ENCODE assay signal across 14 mouse cellular contexts in the genomic region with DNA sequence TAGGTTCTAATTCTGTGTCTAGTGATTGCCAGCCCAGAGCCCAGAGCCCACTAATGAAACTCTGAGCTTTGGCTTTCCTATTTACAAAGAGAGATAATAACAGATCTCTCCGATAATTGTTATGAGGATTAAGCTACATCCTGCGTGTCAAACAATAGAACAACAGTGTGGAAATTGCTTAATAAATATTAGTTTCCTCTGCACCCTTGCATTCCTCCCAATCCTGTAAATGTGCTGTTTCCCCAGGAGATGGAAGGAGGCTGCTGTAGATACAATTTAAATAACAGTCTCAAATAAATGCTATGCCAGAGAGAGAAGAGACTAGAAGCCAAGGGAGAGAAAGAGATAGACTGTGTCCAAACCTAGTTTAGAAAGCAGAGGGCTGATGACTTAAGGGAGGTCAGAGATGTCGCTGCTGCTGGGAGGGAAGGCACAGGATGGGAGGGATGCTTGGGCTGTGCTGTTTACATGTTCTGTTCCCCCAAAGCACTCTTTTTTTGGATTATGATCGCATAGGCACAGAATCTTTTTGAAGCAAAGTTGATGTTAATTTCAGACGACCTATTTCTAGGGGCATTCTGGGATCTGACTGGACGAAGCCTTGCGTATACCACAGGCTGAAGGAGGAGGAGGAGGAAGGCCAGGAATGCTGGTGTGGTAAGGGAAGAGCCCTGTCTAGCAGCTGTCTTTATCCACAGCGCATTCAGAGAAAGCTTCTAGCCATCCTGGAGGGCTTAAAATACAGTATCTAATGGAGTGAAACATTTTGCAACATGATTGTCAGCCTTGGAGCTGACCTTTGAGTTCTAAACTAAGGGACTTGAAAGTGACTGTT.
"Had no signal": no experiment of that assay in that cellular context is flagged by ENCODE, and none has a peak within 500 bp of the region (broad histone marks: within the 10 kb centered on the region; RNA-seq: fewer than 3 reads in every experiment).

No protein-coding gene starts in this region.

- H3K4me1 ChIP-seq: midbrain, embryonic 15.5 days had no signal

- H3K36me3 ChIP-seq: limb, embryonic 13.5 days; midbrain, embryonic 15.5 days had no signal

- H3K27ac ChIP-seq: layer of hippocampus, adult 2 months; limb, embryonic 13.5 days; liver, embryonic 14.5 days; macrophage; midbrain, embryonic 15.5 days had no signal

- H3K27me3 ChIP-seq: limb, embryonic 13.5 days; megakaryocyte, embryonic 14.5 days; midbrain, embryonic 15.5 days had no signal

- ATAC-seq: intestine, postnatal 0 days; midbrain, embryonic 15.5 days had no signal

- H3K9me3 ChIP-seq: limb, embryonic 13.5 days; midbrain, embryonic 15.5 days had no signal

- H3K9ac ChIP-seq: limb, embryonic 13.5 days; liver, embryonic 14.5 days; midbrain, embryonic 15.5 days had no signal

- H3K4me2 ChIP-seq: limb, embryonic 13.5 days; midbrain, embryonic 11.5 days; midbrain, embryonic 15.5 days had no signal

- DNase-seq: kidney, adult 8-10 months; left cerebral cortex, postnatal 4 days; right cerebral cortex, adult 18-20 months; right cerebral cortex, postnatal 25 days; thymus, adult 2 months; thymus, postnatal 36 days had no signal

- H3K4me3 ChIP-seq: layer of hippocampus, adult 2 months; limb, embryonic 13.5 days; megakaryocyte, embryonic 14.5 days; midbrain, embryonic 15.5 days had no signal
